15 mouse cellular contexts compared by ENCODE assay signal in genomic region chr4:140285726-140286316, GRCm38 (mm10). TPM values are rescaled to one million over a fixed set of nuclear protein-coding genes. Genes with fewer than 3 reads are reported as not detected.
A peak's percentile ranks its signal among the peaks of the same experiment; 100 is the strongest.
DNase-seq lines count a peak whose midpoint lies in the region; ATAC-seq and TF ChIP-seq lines count a peak whose summit lies in the region.
"Had no signal": no experiment of that assay in that cellular context is flagged by ENCODE, and none has a peak within 500 bp of the region (broad histone marks: within the 10 kb centered on the region; RNA-seq: fewer than 3 reads in every experiment).

No protein-coding gene starts in this region.

- no peak for TF ChIP-seq CTCF in lung, adult 2 months (IDR thresholded peaks at IDR 0.05; ENCODE audit: insufficient read depth, low read length)

- 50% methylated on average over 5 of the region's 5 CpGs for WGBS in hindbrain, embryonic 13.5 days
- 69% methylated on average over 5 of the region's 5 CpGs for WGBS in hindbrain, embryonic 11.5 days
- WGBS in lung, adult 2 months = 70% methylated on average over 5 of the region's 5 CpGs

- no peaks in the 10 kb centered on the region for H3K9me3 ChIP-seq in hindbrain, embryonic 13.5 days
- no peaks in the 10 kb centered on the region for H3K9me3 ChIP-seq in hindbrain, embryonic 11.5 days (ENCODE audit: control insufficient read depth, low read length)
- H3K9me3 ChIP-seq: limb, embryonic 15.5 days had no signal

- no peak for TF ChIP-seq POLR2A in lung, adult 2 months (IDR thresholded peaks at IDR 0.05; ENCODE audit: borderline replicate concordance, extremely low read depth, low read depth, low read length)

- peak; percentile 73; the same call in 1 of the 2 replicates for ATAC-seq in hindbrain, embryonic 13.5 days (ENCODE audit: low FRiP score)
- ATAC-seq in hindbrain, embryonic 11.5 days (ENCODE audit: low FRiP score) = no peak
- ATAC-seq in frontal cortex, adult (ENCODE audit: low TSS enrichment) = peak; percentile 86

- peak overlapping the region; percentile 81 for H3K27ac ChIP-seq in hindbrain, embryonic 13.5 days
- no peak overlapping the region for H3K27ac ChIP-seq in hindbrain, embryonic 11.5 days (ENCODE audit: low read depth, low read length)
- H3K27ac ChIP-seq: kidney, embryonic 15.5 days; limb, embryonic 15.5 days had no signal

- H3K36me3 ChIP-seq in hindbrain, embryonic 13.5 days = no peaks in the 10 kb centered on the region
- no peaks in the 10 kb centered on the region for H3K36me3 ChIP-seq in hindbrain, embryonic 11.5 days (ENCODE audit: control insufficient read depth, insufficient read depth, low read length)
- H3K36me3 ChIP-seq: kidney, embryonic 15.5 days; limb, embryonic 15.5 days had no signal

- H3K27me3 ChIP-seq in hindbrain, embryonic 13.5 days = peaks cover 6% of the 10 kb centered on the region; the same call in 1 of the 2 replicates
- no peaks in the 10 kb centered on the region for H3K27me3 ChIP-seq in hindbrain, embryonic 11.5 days (ENCODE audit: control insufficient read depth, insufficient read depth, low read length)
- H3K27me3 ChIP-seq: kidney, embryonic 15.5 days; limb, embryonic 15.5 days had no signal

- no peak overlapping the region for H3K4me3 ChIP-seq in hindbrain, embryonic 13.5 days
- no peak overlapping the region for H3K4me3 ChIP-seq in hindbrain, embryonic 11.5 days (ENCODE audit: low read depth, low read length)
- H3K4me3 ChIP-seq in lung, adult 2 months (replicated peaks; ENCODE audit: extremely low read depth, low read depth, low read length) = no peak overlapping the region
- H3K4me3 ChIP-seq: kidney, embryonic 15.5 days; limb, embryonic 15.5 days had no signal

- no peak overlapping the region for H3K9ac ChIP-seq in hindbrain, embryonic 13.5 days
- no peak overlapping the region for H3K9ac ChIP-seq in hindbrain, embryonic 11.5 days (ENCODE audit: low read depth, low read length)
- H3K9ac ChIP-seq: kidney, embryonic 15.5 days; limb, embryonic 15.5 days had no signal

- peaks cover 23% of the 10 kb centered on the region for H3K4me1 ChIP-seq in hindbrain, embryonic 13.5 days (replicated peaks)
- H3K4me1 ChIP-seq in hindbrain, embryonic 11.5 days (replicated peaks; ENCODE audit: control insufficient read depth, insufficient read depth, low read length) = no peaks in the 10 kb centered on the region
- H3K4me1 ChIP-seq in lung, adult 2 months (ENCODE audit: control insufficient read depth, insufficient read depth, low read length) = no peaks in the 10 kb centered on the region
- H3K4me1 ChIP-seq: kidney, embryonic 15.5 days; limb, embryonic 15.5 days had no signal

- DNase-seq in hindbrain, embryonic 11.5 days (ENCODE audit: low spot score) = no peak
- DNase-seq in left cerebral cortex, adult 8-10 months (ENCODE audit: low spot score in 2 of 2) = peak; percentile 21 to 30
- peak; percentile 54 to 64 for DNase-seq in right cerebral cortex, adult 2 months (ENCODE audit: low spot score in 2 of 2)
- DNase-seq in lung, postnatal 36 days = no peak
- DNase-seq in c-Kit-positive CD71-positive TER-119-positive erythroid progenitor cells, embryonic 14.5 days (ENCODE audit: low spot score) = no peak
- no peak for DNase-seq in lung, adult 2 months
- DNase-seq: adrenal gland, postnatal 10 days; B cell, adult 2 months; cerebellum, adult 8-10 months; gastrocnemius, postnatal 14 days; lung, postnatal 14 days had no signal

- H3K4me2 ChIP-seq in hindbrain, embryonic 13.5 days = no peak overlapping the region
- H3K4me2 ChIP-seq in hindbrain, embryonic 11.5 days (replicated peaks; ENCODE audit: low read depth, low read length) = no peak overlapping the region
- H3K4me2 ChIP-seq: kidney, embryonic 15.5 days; limb, embryonic 15.5 days had no signal

RNA-seq across cellular contexts. Expression of gene Igsf21, which starts 39.2 kb away (rescaled TPM):
- polyA plus RNA-seq in hindbrain, embryonic 13.5 days (2015; fragmentation: Nextera tagmentation; extraction: Ambion mirVana) = 45.4 and 46.4 TPM in 2 replicates
- polyA plus RNA-seq in hindbrain, embryonic 11.5 days (2014; fragmentation: Nextera tagmentation; extraction: Ambion mirVana) = 8.1 and 9.4 TPM in 2 replicates
- total RNA-seq in left cerebral cortex, adult 8-10 months (2022) = 10 to 100 TPM; 72.2 to 82.7 (median 76.7) TPM
- 0.17 and 0.26 TPM in 2 replicates for polyA plus RNA-seq in lung, adult 2 months (2012; rRNA removed)

Comparison
In these comparisons a context has a peak if more than half of its experiments do, and no peak if none do; other contexts are left out.
1. DNase-seq: peak in left cerebral cortex, adult 8-10 months (2 of 2) and right cerebral cortex, adult 2 months (2 of 2); none in hindbrain, embryonic 11.5 days (single experiment), lung, postnatal 36 days (single experiment), c-Kit-positive CD71-positive TER-119-positive erythroid progenitor cells, embryonic 14.5 days (single experiment) and lung, adult 2 months (single experiment).